Mouse (Mus musculus) frontal cortex, adult 2 months (tissue): ENCODE measurements around the gene Sh2d2a. TPM values are rescaled to one million over a fixed set of nuclear protein-coding genes. Genes with fewer than 3 reads are reported as not detected.
"Not testable (repeated sequence)": the region's sequence is repeated elsewhere in the genome, so short reads cannot be mapped to it uniquely, and the experiment has no call there.

Source experiments
- DNase-seq, 2 experiments: peaks; one replicate each; pipeline ENCODE4 v3.0.0; 2022; ENCODE audit warnings: low spot score in 1 of 2; ENCODE audit errors: extremely low spot score in 1 of 2
- polyA plus RNA-seq: library from polyadenylated mRNA; depleted of rRNA; stranded (reverse); fragments of >200 nt; gene quantifications from 2 replicates; pipeline ENCODE4 v1.2.3, GENCODE M21; 2012; rRNA removed

Gene Sh2d2a
- polyA plus RNA-seq = 0.02 and 0.06 TPM in 2 replicates

DNA sequence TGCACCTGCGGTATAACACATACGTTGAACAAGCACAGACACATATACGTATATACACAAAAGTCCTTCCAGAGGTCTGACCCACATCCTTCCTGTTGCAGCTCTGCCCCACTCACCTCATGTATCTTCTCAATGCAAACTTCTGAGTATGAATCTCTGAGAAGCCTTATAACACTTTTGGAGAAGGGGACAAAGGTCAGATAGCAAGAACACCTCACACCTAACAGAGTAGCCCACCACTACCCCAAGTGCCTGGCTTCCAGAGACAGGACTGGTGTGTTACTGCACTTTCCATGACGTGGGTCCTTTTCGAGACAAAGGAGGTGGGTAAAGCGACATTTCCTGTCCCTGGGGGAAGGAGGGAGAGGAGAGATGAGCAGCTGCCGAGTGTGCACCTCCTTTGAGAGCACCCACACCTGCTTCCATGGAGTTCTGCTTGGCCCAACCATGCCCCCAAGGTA lies at the start of gene Sh2d2a:
Sh2d2a (plus strand) TSS at position 106 of the 461 bp plus-strand sequence.
- DNase-seq = no peak

GRCm38 (mm10) chr3:87801681-87802080 lies 44.9 kb upstream of the Sh2d2a start:
- no peak for DNase-seq

DNA sequence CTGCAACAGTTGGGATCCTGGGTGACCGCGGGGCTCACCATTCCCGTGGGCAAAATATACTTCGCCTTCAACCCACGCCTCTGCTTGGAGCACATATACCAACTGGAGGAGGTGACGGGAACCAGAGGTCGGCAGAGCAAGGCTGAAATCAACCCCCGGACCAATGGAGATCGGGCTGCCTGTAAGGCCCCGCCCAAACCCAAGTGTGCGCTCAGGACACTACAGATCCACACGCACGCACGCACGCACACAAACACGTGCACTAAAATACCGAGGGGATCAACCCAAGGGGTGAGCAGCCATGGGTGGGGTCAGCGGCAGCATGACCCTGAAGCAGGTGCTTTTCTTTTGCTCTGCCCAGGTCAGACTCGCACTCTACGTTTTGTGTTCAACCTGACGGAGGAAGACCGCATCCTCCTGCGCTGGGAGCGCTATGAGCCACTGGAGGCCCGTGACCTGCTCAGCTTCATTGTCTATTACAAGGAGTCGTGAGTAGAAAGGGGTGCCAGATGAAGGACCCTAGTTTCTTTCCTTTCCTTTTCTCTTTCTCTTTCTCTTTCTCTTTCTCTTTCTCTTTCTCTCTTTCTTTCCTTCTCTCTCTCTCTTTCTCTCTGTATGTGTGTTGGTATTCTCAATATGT lies 42.4 kb upstream of the Sh2d2a start:
- no peak for DNase-seq

DNA sequence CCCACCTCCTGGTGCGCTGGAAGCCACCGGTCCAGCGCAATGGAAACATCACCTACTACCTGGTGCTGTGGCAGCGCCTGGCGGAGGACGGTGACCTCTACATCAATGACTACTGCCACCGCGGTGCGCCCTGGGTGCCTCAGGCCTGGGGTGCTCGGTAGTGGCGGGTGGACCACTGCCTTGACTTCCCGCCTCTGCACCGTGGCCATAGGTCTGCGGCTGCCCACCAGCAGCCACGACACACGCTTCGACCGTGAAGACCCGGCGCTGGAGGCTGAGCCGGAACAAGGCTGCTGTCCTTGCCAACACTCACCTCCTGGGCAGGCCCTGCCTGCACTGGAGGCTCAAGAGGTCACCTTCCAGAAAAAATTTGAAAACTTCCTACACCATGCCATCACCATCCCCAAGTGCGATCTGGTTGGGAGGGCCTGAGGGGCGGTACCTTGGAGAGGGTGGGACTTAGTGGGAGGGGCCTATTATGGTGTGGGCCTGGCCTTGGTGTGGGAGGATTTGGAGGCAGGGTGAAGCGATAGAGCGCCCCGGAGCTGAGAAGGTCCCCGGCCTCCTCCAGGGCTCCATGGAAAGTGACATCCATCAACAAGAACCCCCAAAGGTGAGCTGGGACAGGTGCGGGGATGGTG lies 37.1 kb upstream of the Sh2d2a start:
- DNase-seq = no peak

GRCm38 (mm10) chr3:87811297-87811696 lies 35.3 kb upstream of the Sh2d2a start:
- no peak for DNase-seq

DNA sequence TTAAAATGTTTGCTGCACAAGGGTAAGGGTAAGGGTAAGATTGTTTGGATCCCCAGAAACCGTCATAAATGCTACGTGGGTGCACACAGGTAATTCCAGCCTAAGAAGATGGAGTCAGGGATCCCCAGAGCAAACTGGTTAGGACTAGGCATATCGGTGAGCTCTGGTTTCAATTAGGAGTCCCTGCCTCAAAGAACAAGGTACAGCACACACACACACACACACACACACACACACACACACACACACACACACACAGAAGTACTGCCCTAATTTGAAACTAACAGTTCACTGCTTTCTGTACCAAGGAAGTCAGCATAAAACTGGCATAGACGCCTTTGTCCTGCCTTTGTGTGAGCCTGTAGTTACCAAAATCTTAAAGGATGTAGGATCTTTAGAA lies 34.1 kb upstream of the Sh2d2a start:
- no peak for DNase-seq

GRCm38 (mm10) chr3:87812873-87813272 lies 33.7 kb upstream of the Sh2d2a start:
- DNase-seq = no peak

- no peak for DNase-seq
Measured at GRCm38 (mm10) chr3:87816166-87816565, 30.4 kb upstream of the Sh2d2a start.

DNA sequence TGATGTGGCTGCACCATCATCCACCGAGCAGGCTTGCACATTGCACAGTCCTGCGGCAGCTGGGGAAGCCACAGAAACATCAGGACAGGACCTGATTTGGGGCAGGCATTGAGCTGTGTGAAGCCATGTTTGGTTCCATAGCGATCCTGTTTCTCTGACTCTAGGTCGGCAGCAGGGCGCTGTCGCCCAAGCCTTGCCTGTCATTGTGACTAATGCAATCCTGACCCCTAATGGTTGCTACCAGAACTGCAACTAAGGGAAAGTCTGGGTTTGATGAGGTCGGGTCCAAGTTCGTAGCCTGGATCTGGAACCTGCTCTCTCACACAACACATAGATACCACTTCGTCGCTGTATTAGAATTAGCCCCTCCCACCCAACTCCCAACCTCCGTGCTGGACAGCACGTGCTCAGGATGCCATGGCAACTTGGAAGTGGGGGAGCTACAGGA lies 29.9 kb upstream of the Sh2d2a start:
- peak; percentile 20 to 87 for DNase-seq

DNA sequence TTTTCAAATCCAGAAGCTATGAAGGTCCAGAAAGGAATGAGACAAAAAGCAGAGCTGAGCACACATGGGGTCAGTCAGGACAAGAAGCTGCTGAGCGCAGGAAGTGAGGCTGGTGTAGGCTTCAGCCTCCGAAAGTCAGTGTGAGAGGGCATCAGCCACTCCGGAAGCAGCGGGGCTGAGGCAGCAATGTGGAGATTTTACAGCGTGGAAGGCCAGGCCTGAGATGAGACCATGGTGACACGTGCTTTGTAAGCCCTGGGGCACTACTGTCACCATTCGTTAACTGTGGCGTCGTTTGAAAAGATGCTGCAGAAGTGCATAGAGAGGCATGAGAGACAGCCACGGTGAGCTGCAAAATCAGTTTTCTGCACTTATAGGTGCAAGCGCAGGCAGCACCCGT lies 28.3 kb upstream of the Sh2d2a start:
- no peak for DNase-seq

GRCm38 (mm10) chr3:87824206-87824605 lies 22.3 kb upstream of the Sh2d2a start, which contains the start of gene Pear1:
Pear1 (minus strand) TSS chr3:87824306.
- not testable (repeated sequence) for DNase-seq

DNA sequence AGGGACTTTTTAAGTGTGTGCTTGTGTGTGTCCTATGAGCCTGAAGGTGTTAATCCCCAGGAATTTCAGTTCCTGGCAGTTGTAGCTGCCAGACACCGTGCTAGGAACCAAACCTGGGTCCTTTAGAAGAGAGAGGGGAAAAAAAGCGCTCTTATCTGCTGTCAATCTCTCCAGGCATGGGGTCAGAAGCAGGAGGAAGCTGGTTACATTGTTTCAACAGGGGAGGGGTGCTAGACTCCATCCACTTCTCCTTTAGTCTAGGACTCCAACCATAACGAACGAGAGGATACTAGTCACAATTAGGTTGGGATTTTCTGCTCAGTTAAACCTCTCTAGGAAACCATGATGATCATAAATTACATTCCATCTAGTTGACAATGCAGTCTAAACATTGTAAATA lies 18.1 kb upstream of the Sh2d2a start:
- no peak for DNase-seq

- no peak for DNase-seq
Measured at GRCm38 (mm10) chr3:87829025-87829424, 17.5 kb upstream of the Sh2d2a start.

- no peak for DNase-seq
Measured at GRCm38 (mm10) chr3:87832109-87832859, 14.3 kb upstream of the Sh2d2a start.

- no peak for DNase-seq
Measured at GRCm38 (mm10) chr3:87833482-87833881, 13.1 kb upstream of the Sh2d2a start.

DNA sequence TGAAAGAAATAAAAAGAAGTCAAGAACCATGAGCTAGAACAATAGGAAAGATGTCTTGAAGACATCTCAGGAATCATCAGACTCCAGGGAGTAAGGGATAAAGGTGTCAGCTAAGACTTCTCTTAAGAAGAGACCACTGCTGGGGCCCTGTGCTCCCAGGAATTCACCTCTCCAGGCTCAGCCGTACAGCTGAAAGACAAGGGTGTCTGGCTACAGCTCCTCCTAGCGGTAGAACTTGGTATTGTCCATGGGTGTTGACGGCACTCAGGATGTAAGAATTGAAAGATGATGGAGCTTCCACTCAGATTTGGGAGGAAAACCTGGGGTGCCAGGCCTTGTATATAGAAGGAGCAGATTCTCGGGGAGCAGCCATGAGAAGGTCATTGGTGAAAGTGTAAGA lies 7.9 kb upstream of the Sh2d2a start:
- peak in 1 of 2 experiments; percentile 88 for DNase-seq

DNA sequence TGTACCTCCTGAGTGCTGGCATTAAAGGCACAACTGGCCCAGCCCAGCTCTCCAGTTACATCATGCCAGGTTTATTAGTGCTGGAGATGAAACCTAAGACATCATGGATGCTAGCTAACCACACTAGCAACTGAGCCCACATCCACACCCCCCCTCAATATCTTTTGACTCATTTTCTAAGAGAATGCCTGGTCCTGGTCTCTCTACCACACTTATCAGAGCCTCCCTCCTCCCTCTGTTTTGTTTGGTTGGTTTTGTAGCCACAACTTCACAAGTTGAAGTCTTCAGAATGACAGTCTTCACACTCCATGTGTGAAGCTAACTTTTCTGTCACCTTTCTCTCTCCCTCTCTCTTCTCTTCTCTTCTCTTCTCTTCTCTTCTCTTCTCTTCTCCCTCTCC lies 5.7 kb upstream of the Sh2d2a start:
- DNase-seq = no peak

GRCm38 (mm10) chr3:87844981-87845380 lies 1.6 kb upstream of the Sh2d2a start:
- no peak for DNase-seq

- no peak for DNase-seq
Measured at GRCm38 (mm10) chr3:87846186-87846585, 369 bp upstream of the Sh2d2a start.

- no peak for DNase-seq
Measured at GRCm38 (mm10) chr3:87847680-87848079, 1.1 kb downstream of the Sh2d2a start.

DNA sequence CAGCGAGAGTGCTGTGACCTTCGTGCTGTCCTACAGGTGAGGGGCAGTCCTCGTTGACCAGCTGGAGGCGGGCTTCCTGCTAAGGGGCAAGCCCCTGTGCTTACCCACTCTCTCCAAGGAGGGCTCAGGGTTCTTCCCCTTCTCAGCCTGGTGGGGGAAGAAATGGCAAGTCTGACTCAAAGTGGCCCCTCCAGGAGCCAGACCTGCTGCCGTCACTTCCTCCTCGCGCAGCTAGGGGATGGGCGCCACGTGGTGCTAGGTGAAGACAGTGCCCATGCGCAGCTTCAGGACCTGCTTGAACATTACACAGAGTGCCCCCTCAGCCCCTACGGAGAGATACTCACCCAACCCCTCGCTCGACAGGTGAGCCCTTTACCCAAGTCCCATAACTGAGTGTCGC lies 2.6 kb downstream of the Sh2d2a start:
- DNase-seq = no peak
